ENCODE assay signal across 8 mouse cellular contexts in genomic region chr16:35613851-35614804, GRCm38 (mm10).
A peak's percentile ranks its signal among the peaks of the same experiment; 100 is the strongest.
DNase-seq lines count a peak whose midpoint lies in the region; ATAC-seq and TF ChIP-seq lines count a peak whose summit lies in the region.

No protein-coding gene starts in this region.

- 0 out of 2 replicates have a peak, but pooled peaks cover 6% of the 10 kb centered on the region for H3K27me3 ChIP-seq in heart, postnatal 0 days (ENCODE audit: control insufficient read depth, insufficient read depth, low read length)
- peaks cover 20% of the 10 kb centered on the region for H3K27me3 ChIP-seq in heart, embryonic 12.5 days (replicated peaks)
- H3K27me3 ChIP-seq in embryonic facial prominence, embryonic 13.5 days = no peaks in the 10 kb centered on the region
- H3K27me3 ChIP-seq in intestine, embryonic 15.5 days (replicated peaks) = no peaks in the 10 kb centered on the region; the same call in 1 of the 2 replicates

- H3K9me3 ChIP-seq in heart, postnatal 0 days (replicated peaks; ENCODE audit: control insufficient read depth, low read length) = no peaks in the 10 kb centered on the region
- no peaks in the 10 kb centered on the region for H3K9me3 ChIP-seq in heart, embryonic 12.5 days (replicated peaks)
- H3K9me3 ChIP-seq in ES-E14 (ENCODE audit: control insufficient read depth, insufficient read depth, low read depth, low read length) = no peaks in the 10 kb centered on the region
- no peaks in the 10 kb centered on the region for H3K9me3 ChIP-seq in embryonic facial prominence, embryonic 13.5 days
- H3K9me3 ChIP-seq in intestine, embryonic 15.5 days = no peaks in the 10 kb centered on the region

- no peak overlapping the region for H3K4me2 ChIP-seq in heart, postnatal 0 days (ENCODE audit: low read depth, low read length)
- no peak overlapping the region for H3K4me2 ChIP-seq in heart, embryonic 12.5 days
- peak overlapping the region; percentile 30 for H3K4me2 ChIP-seq in embryonic facial prominence, embryonic 13.5 days
- H3K4me2 ChIP-seq in intestine, embryonic 15.5 days (replicated peaks) = 0 out of 2 replicates have a peak overlapping the region, but pooled peaks have one; percentile 19

- peak; percentile 20; the same call in 1 of the 2 replicates for ATAC-seq in heart, postnatal 0 days (ENCODE audit: insufficient read depth, low read depth)
- no peak for ATAC-seq in heart, embryonic 12.5 days (ENCODE audit: insufficient number of reproducible peaks, low FRiP score)
- peak; percentile 75; the same call in 1 of the 2 replicates for ATAC-seq in embryonic facial prominence, embryonic 13.5 days (ENCODE audit: insufficient number of reproducible peaks, insufficient read depth, low FRiP score, low TSS enrichment, low read depth)
- 0 out of 2 replicates have a peak, but pooled peaks have one; percentile 31 for ATAC-seq in intestine, embryonic 15.5 days

- TF ChIP-seq CTCF in heart, postnatal 0 days (IDR thresholded peaks at IDR 0.05; ENCODE audit: low read depth) = no peak

- H3K4me1 ChIP-seq in heart, postnatal 0 days (ENCODE audit: control insufficient read depth, insufficient read depth) = no peaks in the 10 kb centered on the region
- peaks cover 8% of the 10 kb centered on the region for H3K4me1 ChIP-seq in heart, embryonic 12.5 days (replicated peaks)
- H3K4me1 ChIP-seq in ES-E14 (ENCODE audit: control insufficient read depth in 2 of 2, insufficient read depth in 2 of 2, low read length in 2 of 2, poor library complexity in 1 of 2) = no peaks in the 10 kb centered on the region
- peaks cover 18% of the 10 kb centered on the region for H3K4me1 ChIP-seq in embryonic facial prominence, embryonic 13.5 days
- H3K4me1 ChIP-seq in intestine, embryonic 15.5 days (replicated peaks) = peaks cover 10% of the 10 kb centered on the region

- DNase-seq in heart, postnatal 0 days (ENCODE audit: low spot score) = no peak
- no peak for DNase-seq in ES-E14 (ENCODE audit: low read depth, low spot score)
- DNase-seq in right cerebral cortex, postnatal 14 days = peak; percentile 37
- no peak for DNase-seq in spleen, postnatal 10 days (ENCODE audit: low spot score in 2 of 2)
- DNase-seq in ovary, postnatal 36 days (ENCODE audit: low spot score) = no peak

- TF ChIP-seq EP300 in heart, postnatal 0 days (IDR thresholded peaks at IDR 0.05; ENCODE audit: low read depth) = no peak

- H3K27ac ChIP-seq in heart, postnatal 0 days (ENCODE audit: low read depth) = no peak overlapping the region
- H3K27ac ChIP-seq in heart, embryonic 12.5 days (ENCODE audit: poor library complexity, severe bottlenecking) = no peak overlapping the region
- H3K27ac ChIP-seq in ES-E14 (ENCODE audit: insufficient read depth, low read depth, low read length, poor library complexity, severe bottlenecking) = no peak overlapping the region
- H3K27ac ChIP-seq in embryonic facial prominence, embryonic 13.5 days = peak overlapping the region; percentile 76
- H3K27ac ChIP-seq in intestine, embryonic 15.5 days = no peak overlapping the region

- no peaks in the 10 kb centered on the region for H3K36me3 ChIP-seq in heart, postnatal 0 days (replicated peaks; ENCODE audit: control insufficient read depth, insufficient read depth, low read length)
- no peaks in the 10 kb centered on the region for H3K36me3 ChIP-seq in heart, embryonic 12.5 days
- no peaks in the 10 kb centered on the region for H3K36me3 ChIP-seq in ES-E14 (ENCODE audit: control insufficient read depth, insufficient read depth, low read length, poor library complexity, severe bottlenecking)
- H3K36me3 ChIP-seq in embryonic facial prominence, embryonic 13.5 days = no peaks in the 10 kb centered on the region
- H3K36me3 ChIP-seq in intestine, embryonic 15.5 days = no peaks in the 10 kb centered on the region

- H3K9ac ChIP-seq in heart, postnatal 0 days (replicated peaks; ENCODE audit: low read depth, low read length) = no peak overlapping the region
- no peak overlapping the region for H3K9ac ChIP-seq in heart, embryonic 12.5 days
- H3K9ac ChIP-seq in ES-E14 (ENCODE audit: insufficient read depth, low read depth, low read length, poor library complexity, severe bottlenecking) = peak overlapping the region; percentile 38; the same call in 1 of the 2 replicates
- peak overlapping the region; percentile 44; the same call in 1 of the 2 replicates for H3K9ac ChIP-seq in embryonic facial prominence, embryonic 13.5 days
- no peak overlapping the region for H3K9ac ChIP-seq in intestine, embryonic 15.5 days

- in situ Hi-C loops in ES-E14 (cut with MboI; ENCODE audit: low sequenced_read_pairs in 2 of 2, unreplicated experiment in 2 of 2) = no loop called here

- no peak overlapping the region for H3K4me3 ChIP-seq in heart, postnatal 0 days (ENCODE audit: low read depth, low read length)
- H3K4me3 ChIP-seq in heart, embryonic 12.5 days = no peak overlapping the region
- peak overlapping the region in 1 of 2 experiments; percentile 19; a peak in 2 of 4 replicates for H3K4me3 ChIP-seq in ES-E14 (ENCODE audit: insufficient read depth in 1 of 2, low read depth in 1 of 2, low read length in 2 of 2, poor library complexity in 1 of 2, severe bottlenecking in 1 of 2)
- no peak overlapping the region for H3K4me3 ChIP-seq in embryonic facial prominence, embryonic 13.5 days
- no peak overlapping the region for H3K4me3 ChIP-seq in intestine, embryonic 15.5 days (replicated peaks)

- 42% methylated on average over 17 of the region's 17 CpGs for WGBS in heart, postnatal 0 days
- 44% methylated on average over 17 of the region's 17 CpGs for WGBS in heart, embryonic 12.5 days
- WGBS in embryonic facial prominence, embryonic 13.5 days = 43% methylated on average over 17 of the region's 17 CpGs
- WGBS in intestine, embryonic 15.5 days = 43% methylated on average over 17 of the region's 17 CpGs

TF ChIP-seq in ES-E14, 5 proteins besides CTCF, POLR2A, EP300 and RAD21:
- TF ChIP-seq MAFK (IDR thresholded peaks at IDR 0.05; ENCODE audit: insufficient read depth, low read depth, low read length) (no peak), CHD2 (IDR thresholded peaks at IDR 0.05; ENCODE audit: low read depth, low read length) (no peak), ZC3H11A (IDR thresholded peaks at IDR 0.05; ENCODE audit: borderline replicate concordance, low read depth, low read length) (no peak), ZNF384 (IDR thresholded peaks at IDR 0.05; ENCODE audit: low read depth, low read length) (no peak), HCFC1 (IDR thresholded peaks at IDR 0.05; ENCODE audit: borderline replicate concordance, insufficient read depth, low read length) (no peak)

Comparison
In these comparisons a context has a peak if more than half of its experiments do, and no peak if none do; other contexts are left out.
1. H3K4me2 ChIP-seq: peak in embryonic facial prominence, embryonic 13.5 days (single experiment) and intestine, embryonic 15.5 days (single experiment); none in heart, postnatal 0 days (single experiment) and heart, embryonic 12.5 days (single experiment).
2. H3K9ac ChIP-seq: peak in ES-E14 (single experiment) and embryonic facial prominence, embryonic 13.5 days (single experiment); none in heart, postnatal 0 days (single experiment), heart, embryonic 12.5 days (single experiment) and intestine, embryonic 15.5 days (single experiment).